Mouse (Mus musculus) G1E (cell line): Measurements from ENCODE around the gene Cyp2t4.

Source experiments
- CTCF ChIP-seq: IDR thresholded peaks from 2 replicates; pipeline ENCODE4 v1.5.1; 2012; ENCODE audit warnings: low read depth, low read length, inconsistent platforms, mixed read lengths
- GATA1 ChIP-seq: IDR thresholded peaks from 2 replicates; pipeline ENCODE4 v1.6.1; 2012; ENCODE audit warnings: borderline replicate concordance, low read length, inconsistent platforms, mixed read lengths
- POLR2AphosphoS5 ChIP-seq: IDR thresholded peaks from 2 replicates; pipeline ENCODE4 v1.6.1; 2012; ENCODE audit warnings: low read depth, low read length, inconsistent platforms; ENCODE audit not compliant: insufficient replicate concordance

GRCm38 (mm10) chr7:27129811-27130210 lies 23.7 kb upstream of the Cyp2t4 start:
- no peak for TF ChIP-seq GATA1
- no peak for TF ChIP-seq CTCF
- no peak for TF ChIP-seq POLR2AphosphoS5
